Mouse (Mus musculus) thymus, adult 2 months (tissue): ENCODE measurements around the gene Wsb1.

Experiments
- CTCF ChIP-seq: fragments of 200-500 bp; IDR thresholded peaks from 2 replicates; pipeline ENCODE4 v1.5.1; 2012; ENCODE audit warnings: mild to moderate bottlenecking, control low read depth, low read length, moderate library complexity, borderline replicate concordance; ENCODE audit not compliant: control insufficient read depth, poor library complexity, insufficient read depth; ENCODE audit errors: extremely low read depth
- POLR2A ChIP-seq: fragments of 200-500 bp; IDR thresholded peaks from 2 replicates; pipeline ENCODE4 v1.6.1; 2012; ENCODE audit warnings: mild to moderate bottlenecking, low read length, control low read depth, moderate library complexity; ENCODE audit not compliant: control insufficient read depth, poor library complexity, insufficient read depth; ENCODE audit errors: extremely low read depth

- no peak for TF ChIP-seq POLR2A
- no peak for TF ChIP-seq CTCF
Observed at GRCm38 (mm10) chr11:79223420-79223819, 31.1 kb downstream of the Wsb1 start.
